Mouse (Mus musculus): ENCODE measurements around the gene Mme.

The Mme gene

DNA sequence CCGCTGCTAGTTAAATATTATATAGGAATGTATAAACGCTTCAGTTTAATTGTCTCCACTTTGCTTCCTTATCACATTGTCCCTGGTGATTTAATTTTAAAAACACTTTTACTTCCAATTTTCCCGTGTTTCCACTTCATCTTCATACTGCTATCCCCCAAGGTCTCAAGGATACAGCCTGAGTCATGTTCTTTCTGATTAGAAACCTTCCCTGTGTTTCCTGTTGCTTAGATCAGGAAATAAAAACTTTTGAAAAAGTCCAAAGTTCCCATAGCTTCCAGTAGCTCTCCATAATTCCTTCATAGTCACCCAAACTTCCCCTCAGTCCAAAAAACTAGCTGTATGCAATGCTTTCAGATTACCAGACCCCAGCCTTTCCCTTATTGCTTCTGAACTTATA is 109.4 kb downstream of the Mme start:
- DNase-seq (ENCODE audit: low read depth, low spot score), result no peak

DNA sequence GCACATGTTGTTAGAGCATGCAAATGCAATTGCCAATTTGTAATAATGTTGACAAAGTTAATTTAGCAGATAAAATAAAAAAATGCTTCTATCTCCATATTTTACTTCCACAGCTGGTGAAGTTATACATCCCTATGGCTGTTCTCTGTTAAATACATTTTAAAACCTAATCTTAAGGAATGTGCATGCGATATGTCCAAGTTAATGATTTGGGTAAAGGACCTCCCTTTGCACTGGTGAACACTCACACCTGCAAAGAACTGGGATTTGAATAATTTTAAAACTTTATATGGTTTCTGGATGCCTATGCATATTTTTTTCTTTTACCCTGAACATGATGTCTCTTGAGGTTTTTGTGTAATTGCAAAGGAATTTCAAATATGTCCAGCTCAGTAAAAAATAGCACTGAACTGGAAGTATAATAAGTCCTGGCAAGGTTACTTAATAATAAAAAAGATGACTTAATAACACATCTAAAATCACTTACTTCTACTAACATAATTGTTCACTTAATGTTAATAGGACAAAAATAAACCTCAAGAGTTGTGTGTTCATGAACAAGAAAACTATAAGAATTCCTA is 110.4 kb downstream of the Mme start:
- no peak for DNase-seq (ENCODE audit: low read depth, low spot score)

DNA sequence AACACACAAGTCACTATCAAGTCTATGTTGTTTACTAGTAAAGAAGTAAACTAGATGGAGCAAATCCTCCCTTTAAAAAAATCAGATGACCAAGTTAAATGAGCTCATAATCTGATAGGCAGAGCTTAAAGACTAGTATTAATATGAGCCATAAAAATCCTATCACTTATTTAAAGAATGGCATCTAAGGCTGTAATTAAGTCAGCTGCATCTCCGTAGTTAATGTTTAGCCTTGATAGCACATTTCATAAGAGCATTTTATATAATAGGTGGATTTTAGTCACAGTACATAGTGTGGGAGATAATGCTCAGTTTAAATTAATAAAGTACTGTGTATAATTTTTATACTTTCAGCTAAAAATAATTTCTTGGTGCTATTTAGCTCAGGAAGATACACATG is 118.2 kb downstream of the Mme start:
- DNase-seq (ENCODE audit: low read depth, low spot score), result no peak

DNA sequence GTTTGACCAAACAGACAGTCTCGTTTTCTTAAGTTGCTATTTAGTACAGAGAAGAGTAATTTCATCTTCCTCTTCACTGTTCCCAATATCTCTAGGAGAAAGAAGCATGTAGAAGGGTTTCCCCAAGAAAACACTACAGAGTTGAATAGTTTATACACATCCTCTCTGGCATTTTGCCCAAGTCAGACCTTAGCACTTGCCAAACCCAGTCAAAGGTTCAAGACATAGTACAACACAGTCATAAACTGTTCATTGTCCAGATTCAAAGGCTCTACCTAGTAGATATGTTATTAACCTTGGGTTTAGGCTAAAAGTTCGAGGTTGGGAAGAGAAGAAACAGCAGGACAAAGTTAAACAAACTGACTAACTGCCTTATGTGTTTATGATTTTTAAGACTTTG is 143.7 kb downstream of the Mme start:
- no peak for DNase-seq (ENCODE audit: low read depth, low spot score)

DNA sequence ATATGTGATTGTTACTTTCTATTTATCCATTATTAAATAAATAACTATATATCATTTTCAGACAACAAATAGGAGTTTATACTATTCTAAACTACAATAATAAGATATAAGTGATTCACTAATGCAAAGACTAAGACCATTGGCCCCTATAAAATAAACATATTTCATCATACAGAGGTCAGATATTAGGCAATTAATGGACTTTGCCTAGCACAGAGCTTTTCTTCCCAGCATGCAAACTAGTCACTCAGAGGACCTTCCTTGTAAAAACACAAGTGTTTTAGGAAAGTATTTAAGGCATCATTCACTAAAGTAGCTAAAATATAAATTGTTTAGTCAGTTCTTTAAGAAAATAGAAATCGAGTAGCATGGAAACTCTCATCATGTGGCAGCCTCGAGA is 149.4 kb downstream of the Mme start:
- DNase-seq (ENCODE audit: low read depth, low spot score), result no peak

DNA sequence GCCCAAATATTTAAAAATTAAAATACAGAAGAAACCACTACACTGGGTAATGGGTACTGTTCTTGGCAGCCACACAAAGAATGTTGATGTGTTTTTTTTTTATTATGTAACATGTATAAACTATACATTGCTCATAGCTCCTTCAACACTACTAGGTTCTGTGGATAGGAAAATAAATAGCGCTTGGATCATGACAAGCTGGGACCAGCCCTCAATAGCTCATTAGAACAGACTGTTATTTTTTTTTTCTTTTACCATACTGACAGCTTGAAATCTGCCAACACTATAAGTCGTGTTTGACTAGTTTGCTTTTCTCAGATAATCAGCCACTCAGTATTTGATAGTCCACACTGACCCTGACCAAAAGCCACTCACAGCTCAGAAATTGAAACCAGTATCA is 150.0 kb downstream of the Mme start:
- no peak for DNase-seq (ENCODE audit: low read depth, low spot score)

DNA sequence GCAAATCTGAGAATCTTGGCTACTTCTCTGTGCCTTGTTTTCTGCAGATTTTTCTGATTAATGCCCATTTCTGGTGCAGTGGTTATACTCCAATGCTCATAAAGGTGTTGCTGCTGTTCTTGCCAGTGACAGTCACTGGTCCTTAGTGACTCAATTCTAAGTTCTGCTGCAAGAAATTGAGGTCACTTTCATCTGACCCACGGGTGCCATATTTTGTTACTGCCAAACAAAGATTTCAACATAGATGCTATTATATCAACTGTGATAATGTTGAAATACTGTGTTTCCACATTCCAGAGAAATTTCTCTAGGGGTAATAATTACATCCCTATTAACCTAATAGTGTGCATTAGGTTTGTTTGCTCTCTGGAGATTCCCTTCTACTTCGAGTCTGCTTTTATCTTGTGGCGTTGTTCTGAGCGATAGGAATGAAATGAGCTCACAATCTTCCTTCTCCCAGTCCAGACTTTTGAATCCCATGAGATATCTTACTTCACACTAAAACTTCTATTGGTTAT is 153.1 kb downstream of the Mme start:
- DNase-seq (ENCODE audit: low read depth, low spot score), result no peak

DNA sequence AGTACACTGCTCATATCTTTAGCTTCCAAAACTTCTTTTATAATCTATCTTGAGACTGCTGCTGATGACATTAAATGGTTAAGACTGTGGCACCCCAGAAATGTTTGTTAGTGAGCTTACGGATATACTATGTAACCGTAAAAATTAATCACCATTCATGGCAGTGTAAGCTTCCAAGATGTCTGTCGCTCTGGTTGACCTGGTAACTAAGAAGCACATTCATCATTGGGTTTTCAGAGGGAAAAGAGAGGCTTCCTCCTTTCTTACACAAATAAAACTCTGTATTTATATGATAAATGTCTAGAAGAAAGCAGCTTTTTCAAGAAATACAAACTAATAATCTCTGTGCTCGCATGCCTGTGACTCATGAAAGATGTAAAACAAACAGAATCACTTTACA is 156.8 kb downstream of the Mme start:
- DNase-seq (ENCODE audit: low read depth, low spot score), result no peak

DNA sequence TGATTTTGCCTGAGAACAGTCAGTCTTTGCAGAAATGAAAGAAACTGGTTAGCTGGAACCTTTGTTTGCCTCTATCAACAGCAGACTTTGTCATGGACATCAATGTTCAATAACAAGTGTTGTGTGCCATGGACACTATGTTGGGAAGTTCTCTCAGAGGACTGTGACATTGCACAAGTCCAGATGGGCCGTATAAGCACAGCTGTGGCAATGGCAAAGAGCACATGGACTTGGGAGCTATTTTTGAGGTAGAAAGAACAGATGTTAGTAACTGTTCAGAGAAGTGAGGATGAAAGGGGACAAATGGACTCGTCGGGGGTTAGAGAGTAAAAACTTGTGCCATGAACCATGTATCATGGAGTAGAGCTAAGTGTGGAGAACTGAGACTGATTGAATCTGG is 165.1 kb downstream of the Mme start:
- DNase-seq (ENCODE audit: low read depth, low spot score), result no peak

DNA sequence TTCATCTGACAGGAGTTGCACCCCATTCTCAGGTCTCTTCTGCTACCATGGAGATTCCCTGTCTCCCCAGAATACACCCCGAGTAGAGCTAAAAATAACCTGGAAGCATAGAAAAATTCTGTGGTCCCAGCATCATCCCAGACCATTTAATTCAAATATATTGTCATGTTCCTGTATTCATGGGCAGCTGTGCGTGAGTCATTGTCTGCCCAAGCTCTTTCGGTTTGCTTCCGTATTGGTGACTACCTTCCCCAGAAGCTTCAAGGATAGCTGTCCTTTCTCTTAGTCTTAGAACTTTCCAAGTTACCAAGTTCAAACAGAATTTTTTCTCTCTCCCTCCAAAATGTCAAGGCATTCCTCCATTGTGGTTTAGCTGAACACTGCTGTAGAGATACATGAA is 169.7 kb downstream of the Mme start:
- no peak for DNase-seq (ENCODE audit: low read depth, low spot score)

DNA sequence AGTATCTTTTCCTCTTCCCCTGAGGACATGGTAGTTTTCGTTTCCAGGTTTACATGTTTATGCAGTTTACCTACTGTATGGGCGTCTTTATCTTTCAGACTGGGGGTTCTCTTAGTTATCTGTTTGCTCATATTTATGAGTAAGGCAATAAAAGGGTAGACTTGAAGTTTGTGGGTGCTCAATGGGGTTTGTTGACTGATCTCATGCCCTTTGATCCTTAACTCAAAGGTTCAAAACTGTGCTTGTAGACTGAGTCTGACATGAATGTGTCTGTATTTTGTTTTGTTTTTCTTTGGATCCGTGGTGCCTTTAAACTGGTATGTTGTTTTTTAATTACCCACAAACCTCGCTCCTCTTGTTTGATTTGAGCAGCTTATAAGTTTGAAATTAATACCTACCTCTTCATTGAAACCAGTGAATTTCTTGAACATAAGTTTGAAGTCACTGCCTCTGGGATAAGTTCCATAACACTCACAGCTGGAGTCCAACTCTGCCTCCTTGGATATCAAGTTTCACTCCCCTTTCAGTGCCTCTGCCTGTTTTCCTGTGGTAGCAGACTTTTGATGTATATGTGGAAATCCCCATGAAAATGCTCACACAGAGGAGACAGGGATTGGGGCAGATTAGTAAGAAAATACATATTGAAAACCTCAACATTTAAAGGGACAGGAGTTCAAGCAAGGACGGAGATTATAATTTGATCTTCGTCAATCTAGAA is 171.0 kb downstream of the Mme start:
- no peak for DNase-seq (ENCODE audit: low read depth, low spot score)

DNA sequence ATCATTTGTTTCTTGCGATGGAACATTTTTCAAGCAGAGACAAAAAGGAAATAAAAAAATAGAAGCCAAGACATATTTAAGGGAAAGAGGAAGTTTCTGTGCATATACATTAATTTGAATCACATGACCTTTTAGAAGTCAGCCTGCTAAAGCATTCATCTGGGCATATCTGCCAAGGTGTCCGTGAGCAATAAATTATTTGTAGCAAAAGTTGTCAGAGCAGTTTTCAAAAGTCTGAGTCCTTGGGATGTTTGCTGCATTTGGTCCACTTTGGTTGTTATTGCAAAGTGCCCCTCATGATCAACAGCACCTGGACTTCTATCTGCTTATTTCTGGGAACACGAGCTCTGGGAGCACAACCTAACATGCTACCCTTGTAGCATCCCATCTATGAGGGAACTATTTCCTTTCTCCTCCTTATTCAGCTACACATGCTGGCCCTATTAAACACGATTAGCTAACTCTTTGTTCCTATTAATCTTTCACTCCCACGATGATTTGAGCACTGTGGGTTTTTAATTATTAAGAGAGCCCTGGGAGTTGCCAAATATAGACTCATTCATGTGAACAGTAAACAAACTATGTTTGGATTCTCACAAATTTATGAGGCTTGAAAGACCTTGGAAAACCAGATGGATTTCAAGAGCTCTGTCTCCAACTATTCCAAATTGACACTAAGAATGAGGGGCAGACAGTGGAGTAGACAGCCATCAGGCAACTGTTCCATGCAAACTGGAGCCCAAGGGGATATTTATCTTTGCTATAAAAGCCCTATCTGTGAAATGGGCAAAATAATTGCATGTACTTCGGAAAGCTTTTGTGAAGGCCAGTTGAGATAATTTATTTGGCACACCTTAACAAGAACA is 171.9 kb downstream of the Mme start:
- no peak for DNase-seq (ENCODE audit: low read depth, low spot score)

DNA sequence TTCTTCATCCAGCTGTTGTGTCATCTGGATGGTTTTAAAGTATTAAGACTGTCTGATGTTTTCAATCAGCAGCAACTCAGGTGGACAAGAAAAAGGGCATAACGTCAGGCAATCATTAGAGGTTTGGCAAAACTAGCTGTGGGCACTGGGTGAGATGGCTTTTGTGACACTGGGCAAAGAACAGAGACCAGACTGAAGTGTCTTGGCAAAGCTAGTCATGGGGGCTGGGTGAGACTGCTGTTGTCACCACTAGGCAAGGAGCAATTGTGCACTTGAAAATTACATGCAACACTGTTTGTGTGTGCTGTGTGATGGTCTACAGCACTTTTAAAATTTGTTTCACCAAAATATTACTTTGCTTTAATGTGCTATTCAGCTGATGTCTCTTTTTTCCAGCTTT is 175.9 kb downstream of the Mme start:
- no peak for DNase-seq (ENCODE audit: low read depth, low spot score)

DNA sequence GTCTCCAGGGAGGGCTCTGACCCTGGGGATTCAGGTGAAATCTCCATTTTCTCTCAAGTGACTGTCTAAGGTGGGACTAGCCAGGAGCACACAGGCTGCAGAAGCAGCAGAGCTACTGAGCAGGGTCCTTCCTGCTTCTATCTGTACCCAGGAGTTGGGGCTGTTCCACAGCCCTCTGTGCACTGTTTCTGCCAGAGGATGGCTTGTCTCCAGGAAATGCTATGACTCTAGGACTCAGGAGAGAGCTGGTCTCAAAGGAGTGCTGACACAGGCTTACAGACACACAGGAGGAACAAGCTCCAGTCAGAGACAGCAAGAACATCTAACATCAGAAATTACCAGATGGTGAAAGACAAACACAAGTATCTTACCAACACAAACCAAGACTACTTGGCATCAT is 176.4 kb downstream of the Mme start:
- DNase-seq (ENCODE audit: low read depth, low spot score), result no peak

DNA sequence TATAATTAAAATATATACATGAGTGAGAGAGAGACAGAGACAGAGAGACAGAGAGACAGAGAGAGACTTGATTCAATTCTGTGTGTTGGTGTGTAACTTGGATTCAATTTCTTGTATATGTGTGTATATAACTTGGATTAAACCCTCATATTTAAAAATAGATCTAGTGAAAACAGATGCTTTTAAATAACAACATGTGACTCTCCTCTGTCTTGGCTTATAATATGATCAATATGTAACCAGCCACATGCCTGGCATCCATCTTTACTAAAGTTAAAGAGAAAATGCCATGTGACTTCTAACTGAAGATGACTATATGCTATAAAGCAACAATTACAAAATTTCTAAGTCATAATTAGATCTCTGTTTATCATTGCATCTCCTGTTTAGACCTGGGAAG is 182.2 kb downstream of the Mme start:
- no peak for DNase-seq (ENCODE audit: low read depth, low spot score)
